Mouse (Mus musculus) heart, adult 9 months (tissue): Measurements from ENCODE around the gene Amz2.

Experiments
- DNase-seq, 2 experiments: peaks; one replicate each; pipeline ENCODE4 v3.0.0; 2022; ENCODE audit warnings: low spot score in 2 of 2

Gene Amz2

DNA sequence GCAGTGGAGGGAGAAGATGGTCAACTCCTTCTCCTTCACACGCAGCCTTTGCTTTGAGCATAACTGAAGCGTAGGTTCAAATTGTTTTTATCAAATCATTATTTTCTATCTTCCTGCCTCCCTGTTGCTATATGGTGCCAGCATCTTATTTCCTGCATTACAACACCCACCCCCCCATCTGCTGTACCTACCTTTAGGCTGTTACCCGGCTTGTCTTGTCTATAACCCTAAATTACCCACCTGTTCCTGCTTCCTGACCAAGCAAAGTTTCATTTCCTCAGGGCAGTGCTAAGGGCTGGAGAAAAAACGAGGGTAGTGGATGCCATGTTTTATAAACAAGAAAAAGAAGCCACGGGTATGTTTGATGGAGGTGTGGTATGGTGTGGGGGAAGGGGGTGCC lies 4.5 kb upstream of the Amz2 start:
- DNase-seq: no peak

- DNase-seq: no peak
Measured at GRCm38 (mm10) chr11:109422263-109422662, 3.5 kb upstream of the Amz2 start.

GRCm38 (mm10) chr11:109423294-109423693 lies 2.5 kb upstream of the Amz2 start:
- DNase-seq: no peak

DNA sequence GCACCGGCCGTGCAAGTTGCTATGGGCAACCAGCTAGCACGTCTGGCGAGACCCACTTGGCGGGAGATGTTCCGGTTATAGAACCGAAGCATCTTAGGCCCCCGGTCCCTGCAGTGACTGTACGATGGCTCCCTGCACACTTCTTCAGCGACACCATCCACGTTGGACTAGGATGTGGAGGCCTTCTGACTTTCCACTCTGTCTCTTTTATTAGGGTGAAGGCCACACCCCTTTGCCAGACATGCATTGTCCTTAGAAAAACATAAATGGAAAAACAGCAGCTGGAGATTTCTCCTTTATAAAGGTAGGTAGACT lies 483 bp downstream of the Amz2 start:
- DNase-seq: no peak

DNA sequence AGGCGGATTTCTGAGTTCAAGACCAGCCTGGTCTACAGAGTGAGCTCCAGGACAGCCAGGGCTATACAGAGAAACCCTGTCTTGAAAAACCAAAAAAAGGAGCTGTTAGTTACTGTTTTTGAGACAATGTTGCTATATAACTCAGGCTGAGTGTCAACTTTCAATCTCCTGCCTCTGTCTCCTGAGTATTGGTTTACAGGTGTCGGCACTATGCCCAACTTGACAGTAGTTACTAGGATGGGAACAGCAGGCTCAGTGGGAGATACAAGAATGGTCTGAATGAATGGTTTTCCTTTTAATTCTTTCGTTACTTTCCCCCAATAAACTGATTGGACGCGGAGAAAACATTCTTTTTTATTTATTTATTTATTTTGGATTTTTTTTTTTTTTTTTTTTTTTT lies 1.6 kb downstream of the Amz2 start:
- DNase-seq: no peak

GRCm38 (mm10) chr11:109434233-109434798 lies 8.6 kb downstream of the Amz2 start:
- no peak for DNase-seq

- DNase-seq: no peak
Measured at GRCm38 (mm10) chr11:109436889-109437288, 11.1 kb downstream of the Amz2 start.

GRCm38 (mm10) chr11:109439209-109439608 lies 13.5 kb downstream of the Amz2 start:
- DNase-seq: no peak

- peak; percentile 89 for DNase-seq
Measured at GRCm38 (mm10) chr11:109439829-109440340, 14.1 kb downstream of the Amz2 start.

- no peak for DNase-seq
Measured at GRCm38 (mm10) chr11:109440641-109441040, 14.9 kb downstream of the Amz2 start.

DNA sequence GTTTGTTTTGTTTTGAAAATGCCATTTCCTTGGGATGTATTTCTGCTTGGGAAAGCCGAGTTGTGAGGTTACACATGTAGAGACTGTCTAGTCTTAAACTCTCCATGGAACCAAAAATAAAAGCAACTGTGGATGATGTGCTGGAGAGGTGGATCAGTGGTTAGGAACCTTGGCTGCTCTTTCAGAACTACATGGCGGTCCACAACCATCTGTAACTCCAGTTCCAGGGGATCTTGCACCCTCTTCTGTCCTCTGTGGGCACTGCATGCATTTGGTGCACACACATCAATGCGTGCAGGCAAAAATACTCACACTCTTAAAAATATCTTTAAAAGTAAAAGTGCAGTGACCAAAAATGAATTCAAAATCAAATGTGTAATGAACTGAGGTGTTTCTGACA lies 15.4 kb downstream of the Amz2 start:
- no peak for DNase-seq

DNA sequence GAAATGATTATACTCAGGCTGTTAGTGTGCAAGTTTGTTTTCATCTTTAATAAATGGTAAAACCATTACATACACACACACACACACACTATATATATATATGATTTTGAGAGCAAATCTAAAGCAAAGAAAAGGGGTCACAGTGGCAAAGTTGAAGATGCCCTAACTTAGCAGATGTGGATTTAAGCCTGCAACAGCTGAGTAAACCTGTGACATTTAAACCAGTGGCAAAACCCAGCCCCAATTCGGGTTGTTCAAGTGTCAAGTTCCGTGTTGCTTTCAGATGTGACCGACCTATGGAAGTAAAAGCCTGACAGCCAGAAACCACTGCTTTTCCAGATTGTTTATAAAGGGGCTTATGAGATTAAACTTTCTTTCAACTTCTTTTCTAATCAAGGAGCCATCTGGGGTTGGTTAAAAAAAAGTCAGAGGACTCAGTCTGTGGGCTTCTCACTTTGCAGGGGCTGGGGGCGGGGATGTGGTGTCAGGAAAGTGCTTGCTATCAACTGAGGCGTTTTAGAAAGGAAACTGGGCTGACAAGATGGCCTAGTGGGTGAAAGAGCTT lies 16.5 kb downstream of the Amz2 start:
- DNase-seq: no peak

DNA sequence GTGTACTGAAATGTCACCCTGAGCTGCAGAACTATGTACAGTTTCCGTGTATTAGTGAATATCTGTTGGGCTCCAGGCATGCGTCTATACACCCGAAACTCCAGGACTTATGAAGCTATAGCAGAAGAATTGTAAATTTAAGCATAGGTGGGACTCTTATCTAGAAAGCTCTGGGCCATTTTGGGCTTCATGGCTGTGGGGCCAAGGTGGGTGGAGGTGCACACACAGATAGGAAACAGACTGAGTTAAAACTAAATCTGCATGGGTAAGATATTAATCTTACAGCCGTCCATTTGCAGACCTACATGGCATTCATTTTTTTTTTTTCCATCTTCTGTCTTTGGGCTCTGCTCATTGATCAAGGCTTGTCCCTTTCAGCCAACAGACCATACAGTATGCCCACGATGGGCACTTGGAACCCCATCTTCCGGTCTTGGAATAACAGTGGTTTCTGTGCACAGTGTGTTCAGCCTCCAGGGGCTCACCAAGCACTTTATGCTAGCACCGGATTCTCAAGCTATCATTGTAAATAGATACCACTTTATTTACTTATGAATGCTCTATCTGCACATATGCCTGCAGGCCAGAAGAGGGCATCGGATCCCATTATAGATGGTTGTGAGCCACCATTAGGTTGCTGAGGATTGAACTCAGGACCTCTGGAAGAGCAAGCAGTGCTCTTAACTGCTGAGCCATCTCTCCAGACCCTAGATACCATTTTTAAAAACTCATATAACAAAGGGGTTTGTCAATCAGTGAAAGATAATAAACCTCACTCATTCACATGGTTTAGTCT lies 17.9 kb downstream of the Amz2 start:
- no peak for DNase-seq

GRCm38 (mm10) chr11:109444600-109444999 lies 18.9 kb downstream of the Amz2 start:
- DNase-seq: no peak

- peak in 1 of 2 experiments; percentile 27 for DNase-seq
Measured at GRCm38 (mm10) chr11:109445438-109446035, 19.8 kb downstream of the Amz2 start.

DNA sequence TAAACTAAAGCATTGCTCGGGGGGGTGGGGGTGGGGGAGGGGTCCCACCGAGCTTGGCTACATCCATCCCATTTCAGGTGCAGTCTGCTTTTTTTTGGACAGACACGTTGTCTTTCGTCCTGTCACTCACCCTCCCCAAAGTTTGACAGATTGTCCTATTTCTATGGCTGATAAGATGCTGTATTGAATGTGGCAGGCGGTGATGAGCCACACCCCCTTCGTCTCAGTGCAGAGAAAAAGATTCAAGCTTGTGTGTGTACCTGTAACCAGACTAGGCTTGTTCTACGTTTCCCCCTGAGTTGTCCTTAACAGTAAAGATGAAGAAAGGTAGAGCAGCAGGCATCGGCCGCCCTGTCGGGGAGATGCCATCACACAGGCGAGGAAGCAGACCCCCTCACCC lies 25.4 kb downstream of the Amz2 start:
- no peak for DNase-seq

DNA sequence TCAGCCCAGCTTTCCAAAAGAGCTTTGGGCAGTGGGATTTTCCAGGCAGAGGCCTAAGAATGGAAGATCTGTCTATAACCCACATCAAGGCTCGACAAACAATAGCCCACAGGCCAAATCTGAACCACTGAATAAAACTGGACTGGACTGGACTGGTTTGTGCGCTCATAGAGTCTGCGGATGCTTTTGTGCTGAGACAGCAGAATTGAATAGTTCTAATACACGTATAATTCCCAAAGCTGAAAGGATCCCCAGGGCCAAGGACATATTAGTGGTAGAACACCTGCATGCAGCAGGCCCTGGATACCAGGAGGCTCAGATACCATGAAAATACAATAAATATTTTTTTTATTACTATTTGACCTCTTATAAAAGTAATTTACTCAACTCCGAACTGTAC lies 30.5 kb downstream of the Amz2 start:
- no peak for DNase-seq

DNA sequence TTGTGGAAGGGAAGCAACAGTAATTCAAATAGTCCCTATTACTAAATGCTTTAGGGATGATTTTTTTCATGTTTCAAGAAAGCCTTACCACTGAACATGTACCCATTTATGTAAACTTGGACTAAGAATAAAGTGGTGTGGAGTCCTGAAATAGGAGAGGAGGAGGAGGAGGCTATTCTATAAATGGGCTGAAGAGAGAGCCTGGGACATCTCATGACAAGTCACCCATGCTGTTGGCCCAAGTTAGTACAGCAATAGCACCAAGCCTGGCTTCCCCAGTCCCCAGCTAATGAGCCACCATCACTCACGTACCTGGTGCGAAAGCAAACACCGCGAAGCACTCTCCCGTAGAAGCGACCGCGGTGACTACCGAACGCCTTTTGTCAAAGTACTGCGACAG lies 32.4 kb downstream of the Amz2 start:
- no peak for DNase-seq

DNA sequence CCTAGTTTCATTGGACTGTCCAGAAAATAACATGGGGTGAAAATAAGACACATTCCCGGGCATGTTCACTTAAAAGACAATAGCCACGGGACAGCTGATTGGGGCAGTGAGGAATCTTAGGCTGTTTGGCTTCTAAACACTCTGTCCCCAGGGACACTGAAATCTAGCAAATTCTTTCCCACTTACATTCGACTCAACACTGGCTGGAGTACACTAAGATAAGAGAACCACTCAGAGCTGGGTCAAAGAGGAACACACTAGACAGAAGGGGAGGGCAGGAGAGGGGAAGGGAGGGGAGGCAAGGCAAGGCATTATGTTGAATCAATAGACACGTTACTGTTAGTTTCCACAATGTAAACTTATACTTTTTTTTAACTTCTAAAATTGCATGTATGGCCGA lies 34.8 kb downstream of the Amz2 start:
- peak; percentile 45 to 56 for DNase-seq

- DNase-seq: no peak
Measured at GRCm38 (mm10) chr11:109465068-109465467, 39.3 kb downstream of the Amz2 start.

- peak; percentile 21 to 25 for DNase-seq
Measured at GRCm38 (mm10) chr11:109466987-109467386, 41.2 kb downstream of the Amz2 start.

DNA sequence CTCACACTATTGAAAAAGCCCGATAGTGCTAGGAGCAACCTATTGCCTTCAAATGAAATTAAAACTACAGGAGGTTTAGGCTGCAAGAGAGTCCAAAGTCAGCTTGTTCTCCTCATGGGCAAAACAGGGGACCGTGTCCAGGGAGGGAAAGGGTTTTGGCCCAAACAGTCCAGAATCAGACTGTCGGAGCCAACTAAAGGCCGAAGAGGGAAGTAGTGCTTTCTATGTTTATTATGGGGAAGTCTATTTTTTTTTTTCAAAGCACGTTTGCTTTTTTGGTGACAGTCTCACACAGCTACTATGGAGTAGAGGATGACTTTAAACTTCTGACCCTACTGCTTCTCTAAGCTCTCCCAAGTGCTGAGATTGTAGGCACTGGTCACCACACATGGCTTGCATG lies 42.4 kb downstream of the Amz2 start:
- DNase-seq: peak in 1 of 2 experiments; percentile 7

DNA sequence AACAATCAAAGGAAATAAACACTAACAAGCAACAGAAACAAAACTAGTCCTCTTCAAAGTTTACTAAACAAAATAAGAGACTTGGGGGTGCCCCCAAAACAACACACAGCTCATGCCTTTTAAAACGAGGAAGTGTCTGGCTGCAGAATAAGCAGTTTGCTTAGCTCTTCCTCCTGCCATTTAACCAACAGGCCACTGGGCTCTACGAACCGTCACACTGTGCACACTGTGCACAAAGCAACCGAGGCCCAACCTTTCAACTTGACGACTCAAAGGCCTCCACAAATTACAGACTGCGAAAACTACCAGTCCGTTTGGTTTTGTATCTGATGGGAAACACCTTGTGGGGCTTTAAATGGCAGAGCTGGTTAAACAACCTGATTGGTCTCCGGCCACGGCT lies 44.4 kb downstream of the Amz2 start:
- no peak for DNase-seq
